Mouse (Mus musculus) stomach, postnatal 0 days (tissue): Measurements from ENCODE around the gene Coro7.

Experiments used
- CTCF ChIP-seq: IDR thresholded peaks from 2 replicates; pipeline ENCODE4 v1.5.1; 2016; ENCODE audit warnings: antibody characterized with exemption, low read depth, mild to moderate bottlenecking, moderate library complexity
- EP300 ChIP-seq: optimal IDR thresholded peaks from 2 replicates; pipeline ENCODE3; 2016; ENCODE audit warnings: antibody characterized with exemption

GRCm38 (mm10) chr16:4583807-4584206, 95.8 kb downstream of the Coro7 start:
- TF ChIP-seq CTCF (no peak), EP300 (no peak)
